Mouse (Mus musculus) heart, embryonic 14.5 days (tissue): ENCODE data around the gene Asic2. TPM values are rescaled to one million over a fixed set of nuclear protein-coding genes. Genes with fewer than 3 reads are reported as not detected.

Source experiments
- ATAC-seq: fragments of 200-750 bp; cut with Nextera tagmentation; 2 replicates; pipeline ENCODE4 v1.8.0; 2017; ENCODE audit warnings: low read depth, moderate TSS enrichment; ENCODE audit not compliant: insufficient number of reproducible peaks, insufficient read depth, low FRiP score
- H3K27ac ChIP-seq, 2 experiments: fragments of 200-500 bp in 1 of 2; fragments of 300-500 bp in 1 of 2; sonication (generic) in 1 of 2; replicated peaks in 1 of 2; 2 replicates each; pipeline ENCODE4 v1.5.1; 2012 to 2014; ENCODE audit warnings: low read depth in 2 of 2, low read length in 2 of 2, control low read depth in 1 of 2, mild to moderate bottlenecking in 1 of 2, mixed read lengths in 1 of 2; ENCODE audit not compliant: control insufficient read depth in 1 of 2, insufficient read depth in 1 of 2
- H3K27me3 ChIP-seq: fragments of 300-500 bp; sonication (generic); 2 replicates; pipeline ENCODE4 v1.6.1; 2014; ENCODE audit warnings: mild to moderate bottlenecking, low read length, control low read depth; ENCODE audit not compliant: control insufficient read depth, insufficient read depth
- H3K36me3 ChIP-seq: fragments of 300-500 bp; sonication (generic); 2 replicates; pipeline ENCODE4 v1.6.1; 2014; ENCODE audit warnings: mild to moderate bottlenecking, control low read depth, low read length, mixed read lengths; ENCODE audit not compliant: control insufficient read depth, insufficient read depth
- H3K4me1 ChIP-seq, 2 experiments: fragments of 200-500 bp in 1 of 2; fragments of 300-500 bp in 1 of 2; sonication (generic) in 1 of 2; 2 replicates each; pipeline ENCODE4 v1.6.1; 2012 to 2014; ENCODE audit warnings: low read length in 2 of 2, control low read depth in 1 of 2, mixed read lengths in 1 of 2; ENCODE audit not compliant: control insufficient read depth in 2 of 2, insufficient read depth in 2 of 2
- H3K4me2 ChIP-seq: fragments of 300-500 bp; sonication (generic); 2 replicates; pipeline ENCODE4 v1.6.1; 2014; ENCODE audit warnings: mild to moderate bottlenecking, low read length
- H3K4me3 ChIP-seq, 2 experiments: fragments of 200-500 bp in 1 of 2; fragments of 300-500 bp in 1 of 2; sonication (generic) in 1 of 2; 2 replicates each; pipeline ENCODE4 v1.5.1; 2012 to 2014; ENCODE audit warnings: low read length in 2 of 2, mild to moderate bottlenecking in 2 of 2, control low read depth in 1 of 2, low read depth in 1 of 2, moderate library complexity in 1 of 2; ENCODE audit not compliant: control insufficient read depth in 1 of 2, insufficient read depth in 1 of 2
- H3K9ac ChIP-seq: fragments of 300-500 bp; sonication (generic); 2 replicates; pipeline ENCODE4 v1.6.1; 2014; ENCODE audit warnings: mild to moderate bottlenecking, low read length
- H3K9me3 ChIP-seq: fragments of 300-500 bp; sonication (generic); 2 replicates; pipeline ENCODE4 v1.6.1; 2016; ENCODE audit warnings: low read length, control low read depth; ENCODE audit not compliant: control insufficient read depth
- WGBS: fragments of 180-500 bp; shearing (Covaris S2); extraction: QIAGEN DNeasy Blood & Tissue Kit; methylation state at CpG from one replicate; pipeline ENCODE4 v1.1.7; 2014; 5-methylcytosine and 5-hydroxymethylcytosine counted together
- polyA plus RNA-seq: library from polyadenylated mRNA; unstranded; fragments of >200 nt; fragmentation: Nextera tagmentation; extraction: Ambion mirVana; gene quantifications from 2 replicates; pipeline ENCODE4 v1.2.1, GENCODE M21; 2014

Asic2 gene
- polyA plus RNA-seq, 1 experiment from 2014 or later = not detected

DNA sequence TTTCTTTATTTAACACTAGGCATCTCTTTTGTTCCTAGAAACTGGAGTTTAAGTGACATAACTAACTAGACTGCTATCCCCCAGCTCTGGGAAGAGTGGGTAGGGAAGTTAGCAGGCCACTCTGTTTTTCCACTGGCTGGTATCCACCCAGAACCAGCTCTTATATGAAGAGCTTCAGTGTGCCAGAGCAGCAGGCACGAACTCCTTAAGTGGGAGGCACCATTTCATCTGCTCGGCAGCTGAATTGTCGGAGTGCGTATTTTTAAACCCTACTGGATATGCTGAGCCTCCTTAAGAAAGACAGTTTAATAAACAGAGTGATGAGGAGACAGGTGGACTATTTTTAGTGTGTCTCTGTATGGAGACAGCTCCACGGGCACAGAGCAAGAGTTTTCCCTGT lies 475.9 kb downstream of the Asic2 start:
- 78% methylated on average over 5 of the region's 5 CpGs for WGBS
- no peaks in the 10 kb centered on the region for H3K27me3 ChIP-seq
- H3K36me3 ChIP-seq = no peaks in the 10 kb centered on the region
- H3K9me3 ChIP-seq = no peaks in the 10 kb centered on the region
- no peak overlapping the region for H3K4me2 ChIP-seq
- no peak for ATAC-seq
- H3K4me3 ChIP-seq = no peak overlapping the region
- no peak overlapping the region for H3K9ac ChIP-seq
- no peak overlapping the region for H3K27ac ChIP-seq
- H3K4me1 ChIP-seq = no peaks in the 10 kb centered on the region

DNA sequence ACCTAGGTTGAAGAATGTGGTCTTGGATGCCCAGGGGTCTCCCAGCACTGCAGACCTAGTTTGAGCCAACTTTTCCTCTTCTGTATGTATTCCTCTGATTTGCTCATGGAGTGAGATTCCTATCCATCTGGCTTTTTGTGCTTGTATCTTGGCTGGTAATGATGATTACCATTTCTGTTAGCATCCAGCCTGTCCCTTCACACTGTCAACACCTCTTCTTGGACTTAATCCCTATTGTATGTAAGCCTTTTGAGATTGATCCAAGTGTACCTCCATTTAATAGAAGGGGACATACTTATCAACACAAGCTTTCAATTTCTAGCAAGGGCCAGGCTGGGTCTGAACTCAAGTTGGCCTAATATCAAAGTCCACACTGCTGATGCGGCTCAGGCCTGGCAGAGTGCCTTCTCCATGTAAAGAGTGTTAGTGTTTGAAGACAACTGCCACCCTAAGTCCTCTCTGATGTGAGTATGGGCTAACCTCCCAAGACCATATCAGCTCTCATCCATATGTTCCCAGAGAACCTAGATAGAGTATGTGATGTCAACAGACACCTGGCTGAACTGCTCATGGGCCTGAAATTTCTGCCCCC lies 479.0 kb downstream of the Asic2 start:
- no peak overlapping the region for H3K9ac ChIP-seq
- H3K4me3 ChIP-seq = no peak overlapping the region
- no peak overlapping the region for H3K4me2 ChIP-seq
- ATAC-seq = no peak
- H3K36me3 ChIP-seq = no peaks in the 10 kb centered on the region
- 61% methylated on average over 1 of the region's 1 CpGs for WGBS
- H3K4me1 ChIP-seq = no peaks in the 10 kb centered on the region
- H3K27me3 ChIP-seq = no peaks in the 10 kb centered on the region
- H3K27ac ChIP-seq = no peak overlapping the region
- no peaks in the 10 kb centered on the region for H3K9me3 ChIP-seq

DNA sequence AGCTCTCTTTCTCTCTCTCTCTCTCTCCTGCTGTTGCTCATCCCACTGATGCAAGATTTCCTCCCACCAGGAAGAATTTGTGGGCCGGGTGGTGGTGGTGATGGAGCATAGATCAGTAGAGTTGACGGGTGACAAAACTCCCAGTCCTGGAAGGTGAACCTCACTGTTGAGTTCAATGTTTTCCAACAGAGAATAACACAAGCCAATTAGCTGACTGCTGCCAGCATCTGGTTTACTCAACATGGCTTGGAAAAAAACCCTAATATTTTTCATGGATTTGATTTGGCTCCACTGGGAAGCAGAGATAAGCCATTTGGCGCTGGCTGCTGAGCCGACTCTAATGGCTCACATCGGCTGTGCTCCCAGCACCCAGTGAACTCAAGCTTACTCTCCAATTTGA lies 479.6 kb downstream of the Asic2 start:
- ATAC-seq = no peak
- 66% methylated on average over 5 of the region's 5 CpGs for WGBS
- H3K4me2 ChIP-seq = no peak overlapping the region
- no peak overlapping the region for H3K27ac ChIP-seq
- no peak overlapping the region for H3K4me3 ChIP-seq
- no peaks in the 10 kb centered on the region for H3K27me3 ChIP-seq
- H3K9me3 ChIP-seq = no peaks in the 10 kb centered on the region
- H3K9ac ChIP-seq = no peak overlapping the region
- no peaks in the 10 kb centered on the region for H3K36me3 ChIP-seq
- H3K4me1 ChIP-seq = no peaks in the 10 kb centered on the region

DNA sequence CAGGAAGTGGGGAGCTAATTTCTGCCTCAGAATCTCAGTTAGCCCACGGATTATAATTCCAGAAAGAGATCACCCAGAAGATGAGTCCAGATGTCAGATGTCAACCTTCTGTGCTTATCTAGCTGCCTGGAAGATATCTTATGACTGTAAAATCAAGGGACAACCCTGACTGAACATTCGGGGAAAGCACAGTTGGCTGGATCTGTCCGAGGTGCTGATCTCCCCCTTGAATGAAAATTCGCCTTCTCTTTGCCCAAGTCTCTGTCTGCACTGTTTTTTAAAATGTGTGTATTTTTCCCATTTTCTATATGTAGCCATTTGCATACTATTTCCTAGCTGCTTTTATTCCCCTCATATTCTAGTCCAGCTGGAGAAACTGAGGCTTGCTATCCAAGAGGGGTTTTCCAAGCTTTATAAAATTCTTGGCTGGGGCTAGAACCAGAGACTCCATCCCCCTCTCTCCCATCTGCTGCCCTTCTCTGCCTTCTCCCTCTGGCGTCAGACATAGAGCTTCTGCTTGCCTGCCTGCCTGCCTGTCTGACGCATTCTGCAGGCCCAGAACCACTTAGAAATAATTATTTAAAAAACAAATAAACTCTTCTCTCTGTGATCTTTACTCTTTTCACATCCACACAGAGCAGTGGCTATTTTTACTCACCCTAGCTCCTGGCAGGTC lies 481.9 kb downstream of the Asic2 start:
- Histone ChIP-seq H3K4me3 (no peak overlapping the region), H3K36me3 (no peaks in the 10 kb centered on the region), H3K4me2 (no peak overlapping the region), H3K27ac (no peak overlapping the region), H3K9ac (no peak overlapping the region), H3K9me3 (no peaks in the 10 kb centered on the region), H3K4me1 (no peaks in the 10 kb centered on the region), H3K27me3 (no peaks in the 10 kb centered on the region)
- 7% methylated on average over 6 of the region's 6 CpGs for WGBS
- ATAC-seq = no peak

DNA sequence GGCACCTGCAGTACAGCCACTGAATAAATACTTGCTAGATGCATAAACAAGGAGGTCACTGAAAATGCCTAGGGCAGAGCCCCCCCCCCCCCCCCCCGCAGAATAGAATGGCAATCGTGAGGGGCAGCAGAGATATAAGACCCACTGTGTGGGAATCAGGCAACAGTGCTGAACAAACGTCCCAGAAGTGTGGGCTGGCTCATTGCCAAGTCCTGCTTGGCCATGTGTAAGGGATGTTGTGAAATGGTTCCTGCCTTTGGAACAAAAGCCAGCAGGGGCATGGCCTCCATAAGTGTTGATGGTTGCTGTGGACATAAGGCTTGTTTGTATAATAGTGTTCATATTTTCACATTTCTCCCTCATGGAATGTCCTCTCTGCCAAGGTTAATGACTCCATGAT lies 487.1 kb downstream of the Asic2 start:
- Histone ChIP-seq H3K4me3 (no peak overlapping the region), H3K27me3 (no peaks in the 10 kb centered on the region), H3K4me1 (no peaks in the 10 kb centered on the region), H3K4me2 (no peak overlapping the region), H3K9me3 (no peaks in the 10 kb centered on the region), H3K27ac (no peak overlapping the region), H3K36me3 (no peaks in the 10 kb centered on the region), H3K9ac (no peak overlapping the region)
- no peak for ATAC-seq
- 30% methylated on average over 2 of the region's 3 CpGs for WGBS

DNA sequence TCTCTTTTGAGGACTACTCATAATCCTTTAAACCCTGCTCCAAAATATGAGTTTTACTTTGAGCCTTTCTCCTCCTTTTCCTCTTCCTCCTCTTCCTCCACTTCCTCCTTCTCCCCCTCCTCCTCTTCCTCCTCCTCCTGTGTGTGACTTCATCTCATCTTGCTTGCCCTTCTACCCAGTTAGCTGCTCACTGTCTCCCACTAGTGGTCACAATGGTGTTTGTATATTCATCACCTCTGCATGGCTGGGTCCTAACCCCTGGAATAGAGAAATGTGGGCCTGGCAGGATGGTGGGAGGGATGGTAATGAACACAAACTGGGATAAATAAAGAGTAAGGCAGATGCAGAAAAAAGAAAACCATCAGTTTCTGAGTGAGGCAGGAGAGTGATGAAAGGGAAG lies 492.0 kb downstream of the Asic2 start:
- Histone ChIP-seq H3K9ac (no peak overlapping the region), H3K36me3 (no peaks in the 10 kb centered on the region), H3K4me3 (no peak overlapping the region), H3K9me3 (no peaks in the 10 kb centered on the region), H3K27ac (no peak overlapping the region), H3K4me1 (no peaks in the 10 kb centered on the region), H3K4me2 (no peak overlapping the region), H3K27me3 (no peaks in the 10 kb centered on the region)
- no peak for ATAC-seq

DNA sequence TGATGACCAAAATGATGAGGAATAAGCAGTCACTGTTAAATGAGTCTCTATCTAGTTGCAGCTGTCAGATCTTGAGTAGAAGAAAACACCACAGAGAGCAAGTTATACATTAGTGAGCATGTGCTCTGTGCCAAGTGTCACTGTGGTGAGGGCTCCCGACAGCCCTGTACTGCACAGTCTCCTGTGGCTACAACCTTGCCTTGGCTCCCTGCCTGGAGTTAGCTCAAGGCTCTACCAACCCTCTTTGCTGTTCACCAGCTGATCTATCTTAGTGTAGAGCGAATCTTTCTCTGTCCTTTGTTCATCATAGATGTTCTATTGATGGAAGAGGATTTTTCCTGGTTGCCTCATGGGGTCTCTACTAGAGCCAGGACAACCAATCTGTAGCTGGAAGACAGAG lies 494.1 kb downstream of the Asic2 start:
- Histone ChIP-seq H3K4me2 (no peak overlapping the region), H3K27me3 (no peaks in the 10 kb centered on the region), H3K4me1 (no peaks in the 10 kb centered on the region), H3K27ac (no peak overlapping the region), H3K4me3 (no peak overlapping the region), H3K9me3 (no peaks in the 10 kb centered on the region), H3K36me3 (no peaks in the 10 kb centered on the region), H3K9ac (no peak overlapping the region)
- 78% methylated on average over 2 of the region's 2 CpGs for WGBS
- ATAC-seq = no peak

DNA sequence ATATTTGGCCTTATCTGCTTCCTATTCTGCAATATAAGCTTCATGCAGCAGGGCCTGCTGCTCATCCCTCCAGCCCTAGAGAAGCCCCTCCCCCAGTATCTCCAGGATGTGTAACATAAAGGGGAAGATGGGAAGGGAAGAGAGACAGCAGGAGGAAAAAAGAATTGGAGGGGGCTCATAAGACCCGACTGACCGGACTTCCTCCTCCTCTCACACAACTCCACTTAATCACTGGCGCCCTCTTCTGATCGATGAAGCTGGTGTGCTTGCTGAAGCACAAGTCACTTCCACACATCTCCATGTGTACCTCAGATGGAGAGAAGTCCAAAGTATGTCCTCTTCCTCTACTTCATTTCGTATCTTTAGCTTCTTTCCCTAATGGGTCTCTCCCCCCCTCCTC lies 506.1 kb downstream of the Asic2 start:
- H3K9me3 ChIP-seq = no peaks in the 10 kb centered on the region
- H3K4me2 ChIP-seq = no peak overlapping the region
- no peaks in the 10 kb centered on the region for H3K4me1 ChIP-seq
- no peak overlapping the region for H3K4me3 ChIP-seq
- no peak overlapping the region for H3K27ac ChIP-seq
- no peak for ATAC-seq
- 11% methylated on average over 5 of the region's 5 CpGs for WGBS
- no peak overlapping the region for H3K9ac ChIP-seq
- H3K27me3 ChIP-seq = no peaks in the 10 kb centered on the region
- H3K36me3 ChIP-seq = no peaks in the 10 kb centered on the region
